Mouse (Mus musculus) testis, adult 2 months (tissue): ENCODE measurements around the gene Fam83c.

ENCODE experiments used
- CTCF ChIP-seq: fragments of 200-500 bp; IDR thresholded peaks from 2 replicates; pipeline ENCODE4 v1.5.1; 2012; ENCODE audit warnings: low read depth, mild to moderate bottlenecking, inconsistent platforms, low read length, moderate library complexity; ENCODE audit not compliant: control insufficient read depth, insufficient read depth, insufficient replicate concordance
- POLR2A ChIP-seq: fragments of 200-500 bp; IDR thresholded peaks from 2 replicates; pipeline ENCODE4 v1.6.1; 2012; ENCODE audit warnings: low read depth, mild to moderate bottlenecking, inconsistent platforms, low read length, moderate library complexity; ENCODE audit not compliant: control insufficient read depth

DNA sequence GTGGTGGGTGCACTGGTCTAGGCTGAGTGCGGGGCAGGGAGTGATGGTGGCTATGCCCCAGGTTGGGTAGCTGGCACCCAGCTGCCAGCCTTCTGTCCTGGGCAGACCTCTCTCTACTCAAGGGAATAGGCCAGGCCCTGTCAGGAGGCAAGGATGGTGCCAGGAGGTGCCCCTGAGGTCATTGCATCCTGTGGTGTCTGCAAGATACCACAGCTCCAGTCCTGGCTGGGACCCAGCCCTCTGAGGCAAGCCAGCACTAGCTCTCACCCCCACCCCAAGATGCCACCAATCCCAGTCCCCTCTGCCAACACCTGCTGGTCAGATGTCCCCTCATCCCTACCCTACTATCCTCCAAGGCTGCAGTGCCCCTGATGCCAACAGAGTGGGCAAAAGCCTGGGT lies 18.5 kb downstream of the Fam83c start:
- TF ChIP-seq CTCF = no peak
- TF ChIP-seq POLR2A = no peak
